Mouse (Mus musculus): ENCODE measurements at regions not wholly inside any gene's neighbourhood (a gene's known extent, or its start where the extent isn't known, plus 50 kb on each side); places are given as distances from the start of the nearest gene placed in this dataset.
"Not testable (repeated sequence)": the region's sequence is repeated elsewhere in the genome, so short reads cannot be mapped to it uniquely, and the experiment has no call there.

- not testable (repeated sequence) for H3K36me3 ChIP-seq; H3K27ac ChIP-seq (replicated peaks); H3K4me1 ChIP-seq; DNase-seq (ENCODE audit: low spot score); H3K4me3 ChIP-seq; H3K9me3 ChIP-seq (replicated peaks); H3K27me3 ChIP-seq (ENCODE audit: low read depth, poor library complexity, severe bottlenecking)
- 88% methylated on average over 17 of the region's 17 CpGs for WGBS
Measured at GRCm38 (mm10) chr13:111883768-111884566, 75.2 kb upstream of the Map3k1 start.

GRCm38 (mm10) chr13:111890792-111891191, 82.0 kb upstream of the Map3k1 start:
- no peak overlapping the region for H3K27ac ChIP-seq (replicated peaks)
- no peak overlapping the region for H3K4me3 ChIP-seq
- 87% methylated on average over 3 of the region's 3 CpGs for WGBS
- peaks cover 8% of the 10 kb centered on the region for H3K4me1 ChIP-seq
- DNase-seq (ENCODE audit: low spot score) = no peak
- no peaks in the 10 kb centered on the region for H3K9me3 ChIP-seq (replicated peaks)
- no peaks in the 10 kb centered on the region for H3K27me3 ChIP-seq (ENCODE audit: low read depth, poor library complexity, severe bottlenecking)
- H3K36me3 ChIP-seq = no peaks in the 10 kb centered on the region

GRCm38 (mm10) chr13:111892141-111892540, 83.3 kb upstream of the Map3k1 start:
- Histone ChIP-seq H3K27me3 (ENCODE audit: low read depth, poor library complexity, severe bottlenecking) (no peaks in the 10 kb centered on the region), H3K27ac (replicated peaks) (no peak overlapping the region), H3K36me3 (no peaks in the 10 kb centered on the region), H3K9me3 (replicated peaks) (no peaks in the 10 kb centered on the region), H3K4me1 (peaks cover 15% of the 10 kb centered on the region), H3K4me3 (no peak overlapping the region)
- 87% methylated on average over 8 of the region's 8 CpGs for WGBS
- DNase-seq (ENCODE audit: low spot score) = no peak

- Histone ChIP-seq H3K4me3 (no peak overlapping the region), H3K9me3 (replicated peaks) (no peaks in the 10 kb centered on the region), H3K27ac (replicated peaks) (peak overlapping the region; percentile 38; the same call in 1 of the 2 replicates), H3K27me3 (ENCODE audit: low read depth, poor library complexity, severe bottlenecking) (no peaks in the 10 kb centered on the region), H3K36me3 (no peaks in the 10 kb centered on the region), H3K4me1 (peaks cover 15% of the 10 kb centered on the region)
- DNase-seq (ENCODE audit: low spot score) = no peak
- WGBS = 71% methylated on average over 14 of the region's 14 CpGs
Measured at GRCm38 (mm10) chr13:111893221-111893713, 84.5 kb upstream of the Map3k1 start.

GRCm38 (mm10) chr13:111894804-111895478, 86.1 kb upstream of the Map3k1 start:
- no peak for DNase-seq (ENCODE audit: low spot score)
- no peak overlapping the region for H3K27ac ChIP-seq (replicated peaks)
- H3K9me3 ChIP-seq (replicated peaks) = no peaks in the 10 kb centered on the region
- no peak overlapping the region for H3K4me3 ChIP-seq
- no peaks in the 10 kb centered on the region for H3K36me3 ChIP-seq
- no peaks in the 10 kb centered on the region for H3K27me3 ChIP-seq (ENCODE audit: low read depth, poor library complexity, severe bottlenecking)
- peaks cover 15% of the 10 kb centered on the region for H3K4me1 ChIP-seq
- WGBS = 60% methylated on average over 15 of the region's 15 CpGs

GRCm38 (mm10) chr13:111896279-111896678, 87.5 kb upstream of the Map3k1 start:
- H3K36me3 ChIP-seq = no peaks in the 10 kb centered on the region
- no peaks in the 10 kb centered on the region for H3K9me3 ChIP-seq (replicated peaks)
- DNase-seq (ENCODE audit: low spot score) = no peak
- no peak overlapping the region for H3K4me3 ChIP-seq
- no peaks in the 10 kb centered on the region for H3K27me3 ChIP-seq (ENCODE audit: low read depth, poor library complexity, severe bottlenecking)
- WGBS = 59% methylated on average over 2 of the region's 2 CpGs
- peaks cover 15% of the 10 kb centered on the region for H3K4me1 ChIP-seq
- no peak overlapping the region for H3K27ac ChIP-seq (replicated peaks)

GRCm38 (mm10) chr13:111903361-111903760, 94.6 kb upstream of the Map3k1 start:
- H3K36me3 ChIP-seq = no peaks in the 10 kb centered on the region
- H3K4me1 ChIP-seq = peaks cover 19% of the 10 kb centered on the region
- H3K27ac ChIP-seq (replicated peaks) = no peak overlapping the region
- 56% methylated on average over 2 of the region's 2 CpGs for WGBS
- H3K4me3 ChIP-seq = no peak overlapping the region
- no peaks in the 10 kb centered on the region for H3K9me3 ChIP-seq (replicated peaks)
- no peak for DNase-seq (ENCODE audit: low spot score)
- no peaks in the 10 kb centered on the region for H3K27me3 ChIP-seq (ENCODE audit: low read depth, poor library complexity, severe bottlenecking)

- Histone ChIP-seq H3K36me3 (no peaks in the 10 kb centered on the region), H3K27me3 (ENCODE audit: low read depth, poor library complexity, severe bottlenecking) (no peaks in the 10 kb centered on the region), H3K4me1 (peaks cover 19% of the 10 kb centered on the region), H3K4me3 (no peak overlapping the region), H3K27ac (replicated peaks) (0 out of 2 replicates have a peak overlapping the region, but pooled peaks have one; percentile 6), H3K9me3 (replicated peaks) (no peaks in the 10 kb centered on the region)
- 53% methylated on average over 9 of the region's 9 CpGs for WGBS
- DNase-seq (ENCODE audit: low spot score) = no peak
Measured at GRCm38 (mm10) chr13:111903931-111904330, 95.1 kb upstream of the Map3k1 start.

GRCm38 (mm10) chr13:111904616-111905212, 95.9 kb upstream of the Map3k1 start:
- Histone ChIP-seq H3K4me3 (peak overlapping the region; percentile 34), H3K27me3 (ENCODE audit: low read depth, poor library complexity, severe bottlenecking) (no peaks in the 10 kb centered on the region), H3K9me3 (replicated peaks) (no peaks in the 10 kb centered on the region), H3K4me1 (peaks cover 19% of the 10 kb centered on the region), H3K27ac (replicated peaks) (peak overlapping the region; percentile 77), H3K36me3 (no peaks in the 10 kb centered on the region)
- 24% methylated on average over 16 of the region's 17 CpGs for WGBS
- DNase-seq (ENCODE audit: low spot score) = no peak

- Histone ChIP-seq H3K4me3 (peak overlapping the region; percentile 34), H3K36me3 (no peaks in the 10 kb centered on the region), H3K4me1 (peaks cover 19% of the 10 kb centered on the region), H3K27me3 (ENCODE audit: low read depth, poor library complexity, severe bottlenecking) (no peaks in the 10 kb centered on the region), H3K27ac (replicated peaks) (peak overlapping the region; percentile 77), H3K9me3 (replicated peaks) (no peaks in the 10 kb centered on the region)
- 17% methylated on average over 10 of the region's 10 CpGs for WGBS
- peak; percentile 53 for DNase-seq (ENCODE audit: low spot score)
Measured at GRCm38 (mm10) chr13:111905213-111905701, 96.5 kb upstream of the Map3k1 start.

GRCm38 (mm10) chr13:111911071-111911470, 102.3 kb upstream of the Map3k1 start:
- no peak overlapping the region for H3K27ac ChIP-seq (replicated peaks)
- 91% methylated on average over 5 of the region's 5 CpGs for WGBS
- H3K4me1 ChIP-seq = peaks cover 7% of the 10 kb centered on the region
- H3K4me3 ChIP-seq = no peak overlapping the region
- H3K27me3 ChIP-seq (ENCODE audit: low read depth, poor library complexity, severe bottlenecking) = no peaks in the 10 kb centered on the region
- no peaks in the 10 kb centered on the region for H3K9me3 ChIP-seq (replicated peaks)
- no peak for DNase-seq (ENCODE audit: low spot score)
- no peaks in the 10 kb centered on the region for H3K36me3 ChIP-seq

- Histone ChIP-seq H3K36me3 (no peaks in the 10 kb centered on the region), H3K4me3 (no peak overlapping the region), H3K9me3 (replicated peaks) (no peaks in the 10 kb centered on the region), H3K4me1 (peaks cover 7% of the 10 kb centered on the region), H3K27me3 (ENCODE audit: low read depth, poor library complexity, severe bottlenecking) (no peaks in the 10 kb centered on the region), H3K27ac (replicated peaks) (no peak overlapping the region)
- DNase-seq (ENCODE audit: low spot score) = no peak
- 85% methylated on average over 11 of the region's 11 CpGs for WGBS
Measured at GRCm38 (mm10) chr13:111911661-111912312, 103.0 kb upstream of the Map3k1 start.

Data from midbrain, embryonic 10.5 days (tissue).